Mouse (Mus musculus) liver, embryonic 13.5 days (tissue): Measurements from ENCODE around the gene Tbc1d14. TPM values are rescaled to one million over a fixed set of nuclear protein-coding genes. Genes with fewer than 3 reads are reported as not detected.

Source experiments
- ATAC-seq: fragments of 200-750 bp; cut with Nextera tagmentation; 2 replicates; pipeline ENCODE4 v1.8.0; 2017; ENCODE audit warnings: low read depth, mild to moderate bottlenecking, moderate number of reproducible peaks, moderate library complexity
- DNase-seq: peaks from one replicate; pipeline ENCODE4 v3.0.0; 2022
- H3K27ac ChIP-seq: fragments of 300-500 bp; sonication (generic); 2 replicates; pipeline ENCODE4 v1.5.1; 2015; ENCODE audit warnings: moderate library complexity, mild to moderate bottlenecking, inconsistent platforms
- H3K27me3 ChIP-seq: fragments of 300-500 bp; sonication (generic); 2 replicates; pipeline ENCODE4 v1.6.1; 2015; ENCODE audit warnings: mild to moderate bottlenecking, inconsistent platforms
- H3K36me3 ChIP-seq: fragments of 300-500 bp; sonication (generic); 2 replicates; pipeline ENCODE4 v1.6.1; 2015; ENCODE audit warnings: mild to moderate bottlenecking, inconsistent platforms
- H3K4me1 ChIP-seq: fragments of 300-500 bp; sonication (generic); replicated peaks from 2 replicates; pipeline ENCODE4 v1.6.1; 2015; ENCODE audit warnings: inconsistent platforms
- H3K4me2 ChIP-seq: fragments of 300-500 bp; sonication (generic); 2 replicates; pipeline ENCODE4 v1.6.1; 2015; ENCODE audit warnings: inconsistent platforms, mild to moderate bottlenecking, moderate library complexity
- H3K4me3 ChIP-seq: fragments of 300-500 bp; sonication (generic); replicated peaks from 2 replicates; pipeline ENCODE4 v1.5.1; 2015; ENCODE audit warnings: mild to moderate bottlenecking, inconsistent platforms
- H3K9ac ChIP-seq: fragments of 300-500 bp; sonication (generic); 2 replicates; pipeline ENCODE4 v1.6.1; 2015; ENCODE audit warnings: mild to moderate bottlenecking, inconsistent platforms
- H3K9me3 ChIP-seq: fragments of 300-500 bp; sonication (generic); replicated peaks from 2 replicates; pipeline ENCODE4 v1.6.1; 2016; ENCODE audit warnings: inconsistent platforms
- WGBS: fragments of 180-500 bp; shearing (Covaris S2); methylation state at CpG from one replicate; pipeline ENCODE4 v1.1.7; 2015; ENCODE audit not compliant: insufficient replicate concordance; 5-methylcytosine and 5-hydroxymethylcytosine counted together
- polyA plus RNA-seq: library from polyadenylated mRNA; unstranded; fragments of >200 nt; fragmentation: Nextera tagmentation; extraction: Ambion mirVana; gene quantifications from 2 replicates; pipeline ENCODE4 v1.2.1, GENCODE M21; 2015

Gene Tbc1d14
- polyA plus RNA-seq, 1 experiment from 2014 or later: 9.4 TPM

DNA sequence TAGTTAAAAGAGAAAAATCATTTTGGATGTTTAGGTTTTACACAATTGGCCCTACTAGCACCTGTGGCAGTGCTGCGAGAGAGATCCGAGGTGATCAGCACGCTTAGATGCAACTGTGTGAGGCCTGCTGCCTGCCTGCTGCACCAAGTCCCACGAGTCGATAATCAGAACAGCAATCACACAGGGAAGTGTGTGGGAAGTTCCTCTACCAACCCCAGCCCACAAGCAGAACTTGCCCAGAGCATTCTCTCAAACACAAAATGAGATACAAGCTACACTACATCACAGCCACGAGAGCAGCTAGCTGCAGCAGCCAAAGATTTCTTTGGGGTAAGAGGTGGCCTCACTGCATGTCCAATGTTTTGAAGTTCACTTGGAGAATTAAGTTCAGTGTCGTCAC lies 8.4 kb upstream of the Tbc1d14 start:
- no peak overlapping the region for H3K4me2 ChIP-seq
- H3K36me3 ChIP-seq: peaks cover 77% of the 10 kb centered on the region
- no peak for DNase-seq
- peaks cover 9% of the 10 kb centered on the region for H3K4me1 ChIP-seq
- H3K27ac ChIP-seq: no peak overlapping the region
- 51% methylated on average over 7 of the region's 7 CpGs for WGBS
- H3K9ac ChIP-seq: no peak overlapping the region
- no peaks in the 10 kb centered on the region; the same call in 1 of the 2 replicates for H3K27me3 ChIP-seq
- ATAC-seq: no peak
- H3K4me3 ChIP-seq: no peak overlapping the region
- no peaks in the 10 kb centered on the region for H3K9me3 ChIP-seq

DNA sequence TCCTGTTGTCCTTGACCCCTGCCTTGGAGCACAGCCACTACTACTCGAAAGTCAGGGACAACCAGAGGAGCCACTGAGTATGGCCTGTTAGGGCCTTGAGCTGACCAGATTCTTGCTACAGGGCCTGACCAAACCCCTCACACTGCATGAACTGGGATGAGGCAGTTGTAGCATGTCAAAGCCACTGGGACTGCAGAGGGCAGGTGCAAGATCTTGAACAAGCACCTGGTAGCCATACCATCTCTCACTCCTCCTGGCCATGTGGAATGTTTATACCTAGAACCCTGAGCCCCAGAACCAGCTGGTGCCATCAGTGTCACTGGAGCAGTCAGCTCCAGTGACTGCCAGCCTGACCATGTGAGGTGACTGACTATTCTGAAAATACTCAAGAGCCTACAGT lies 5.8 kb upstream of the Tbc1d14 start:
- Histone ChIP-seq H3K9me3 (no peaks in the 10 kb centered on the region), H3K4me1 (peaks cover 16% of the 10 kb centered on the region), H3K27me3 (no peaks in the 10 kb centered on the region; the same call in 1 of the 2 replicates), H3K27ac (no peak overlapping the region; the same call in 1 of the 2 replicates), H3K36me3 (peaks cover 51% of the 10 kb centered on the region), H3K4me3 (no peak overlapping the region), H3K4me2 (no peak overlapping the region), H3K9ac (no peak overlapping the region)
- DNase-seq: no peak
- 78% methylated on average over 1 of the region's 1 CpGs for WGBS
- no peak for ATAC-seq

- no peak overlapping the region for H3K9ac ChIP-seq
- peaks cover 16% of the 10 kb centered on the region for H3K4me1 ChIP-seq
- peak; percentile 26 for ATAC-seq
- H3K4me2 ChIP-seq: no peak overlapping the region
- no peak overlapping the region for H3K4me3 ChIP-seq
- no peak overlapping the region for H3K27ac ChIP-seq
- no peaks in the 10 kb centered on the region for H3K9me3 ChIP-seq
- H3K27me3 ChIP-seq: no peaks in the 10 kb centered on the region; the same call in 1 of the 2 replicates
- peaks cover 39% of the 10 kb centered on the region for H3K36me3 ChIP-seq
- WGBS: 7% methylated on average over 4 of the region's 4 CpGs
- DNase-seq: no peak
Observed at GRCm38 (mm10) chr5:36597653-36598052, 4.6 kb upstream of the Tbc1d14 start.

- no peak overlapping the region for H3K9ac ChIP-seq
- H3K36me3 ChIP-seq: peaks cover 24% of the 10 kb centered on the region
- no peaks in the 10 kb centered on the region; the same call in 1 of the 2 replicates for H3K27me3 ChIP-seq
- H3K9me3 ChIP-seq: no peaks in the 10 kb centered on the region
- H3K4me2 ChIP-seq: no peak overlapping the region
- WGBS: 48% methylated on average over 5 of the region's 5 CpGs
- no peak overlapping the region for H3K27ac ChIP-seq
- no peak for ATAC-seq
- peaks cover 16% of the 10 kb centered on the region for H3K4me1 ChIP-seq
- no peak for DNase-seq
- H3K4me3 ChIP-seq: no peak overlapping the region
Observed at GRCm38 (mm10) chr5:36596225-36596624, 3.1 kb upstream of the Tbc1d14 start.

DNA sequence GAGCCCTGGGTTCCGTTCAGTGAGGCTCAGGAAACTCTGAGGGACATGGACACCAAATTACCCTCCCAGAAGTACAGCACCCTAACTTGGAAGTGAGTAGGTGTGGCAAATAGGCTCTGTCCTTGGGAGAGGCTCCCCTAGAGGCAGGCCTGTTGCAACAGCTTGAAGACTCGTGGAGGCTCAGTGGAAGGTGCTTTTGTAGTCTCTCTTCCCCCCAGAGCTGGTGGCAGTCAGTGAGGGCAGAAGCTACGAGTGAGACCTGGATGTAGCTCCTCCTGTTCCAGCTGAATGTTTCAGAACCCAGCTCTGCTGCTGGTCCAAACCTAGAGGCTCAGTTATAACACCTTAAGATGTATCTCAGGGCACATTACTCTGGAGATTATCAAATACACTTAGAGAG lies 2.0 kb upstream of the Tbc1d14 start:
- Histone ChIP-seq H3K4me3 (no peak overlapping the region), H3K9ac (no peak overlapping the region), H3K4me1 (peaks cover 16% of the 10 kb centered on the region), H3K4me2 (no peak overlapping the region), H3K27me3 (no peaks in the 10 kb centered on the region; the same call in 1 of the 2 replicates), H3K36me3 (peaks cover 14% of the 10 kb centered on the region), H3K9me3 (no peaks in the 10 kb centered on the region), H3K27ac (0 out of 2 replicates have a peak overlapping the region, but pooled peaks have one; percentile 1)
- ATAC-seq (0 out of 2 replicates have a peak, but pooled peaks have one; percentile 10), DNase-seq (no peak)
- 17% methylated on average over 3 of the region's 3 CpGs for WGBS

DNA sequence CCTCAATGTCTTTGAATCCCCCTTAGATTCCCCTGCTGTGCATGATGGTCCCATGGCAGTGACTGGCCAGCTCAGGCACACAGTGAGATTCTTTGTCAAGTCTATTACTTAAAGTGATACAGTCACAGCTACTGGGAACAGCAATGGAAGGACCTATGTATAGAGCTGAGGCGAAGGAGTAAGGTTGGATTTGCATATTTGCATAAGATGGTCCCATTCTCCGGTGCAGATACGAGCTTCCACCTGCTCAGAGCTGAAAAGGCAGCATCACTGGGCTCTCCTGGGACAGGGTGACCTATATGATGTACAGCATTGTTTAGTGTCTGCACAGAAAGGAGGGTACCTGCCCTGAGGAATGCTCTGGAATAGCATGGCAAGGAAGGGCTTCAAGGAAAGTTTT lies 1.3 kb upstream of the Tbc1d14 start:
- H3K27ac ChIP-seq: no peak overlapping the region
- WGBS: 69% methylated on average over 3 of the region's 3 CpGs
- H3K4me2 ChIP-seq: no peak overlapping the region
- no peak overlapping the region for H3K4me3 ChIP-seq
- DNase-seq (no peak), ATAC-seq (no peak)
- H3K9me3 ChIP-seq: no peaks in the 10 kb centered on the region
- H3K36me3 ChIP-seq: peaks cover 6% of the 10 kb centered on the region
- H3K4me1 ChIP-seq: peaks cover 16% of the 10 kb centered on the region
- H3K9ac ChIP-seq: no peak overlapping the region
- H3K27me3 ChIP-seq: no peaks in the 10 kb centered on the region; the same call in 1 of the 2 replicates

DNA sequence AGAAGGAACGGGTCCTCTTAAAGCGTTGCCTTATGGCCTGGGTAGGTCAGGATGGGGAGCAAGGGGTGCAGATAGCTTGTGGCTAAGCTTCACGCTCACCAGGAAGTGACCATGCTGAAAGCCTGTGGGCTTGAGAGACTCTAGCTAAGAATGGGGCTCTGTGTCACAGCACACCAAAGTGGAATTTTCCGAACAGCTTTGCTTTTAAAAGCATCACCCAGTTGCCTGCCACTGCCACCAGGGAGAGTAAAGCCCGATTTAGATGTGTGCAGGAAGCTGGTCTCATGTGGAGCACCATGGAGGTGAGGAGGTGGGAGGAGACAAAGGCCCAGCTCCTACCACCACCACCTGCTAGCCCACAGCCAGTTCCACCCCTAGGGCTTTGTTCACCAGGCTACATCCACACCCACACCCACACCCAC lies 2.6 kb downstream of the Tbc1d14 start:
- WGBS: 43% methylated on average over 5 of the region's 5 CpGs
- H3K9me3 ChIP-seq: no peaks in the 10 kb centered on the region
- H3K4me2 ChIP-seq: no peak overlapping the region
- ATAC-seq: no peak
- no peak overlapping the region; the same call in 1 of the 2 replicates for H3K27ac ChIP-seq
- no peak overlapping the region for H3K4me3 ChIP-seq
- peaks cover 9% of the 10 kb centered on the region for H3K27me3 ChIP-seq
- no peak for DNase-seq
- H3K9ac ChIP-seq: no peak overlapping the region
- no peaks in the 10 kb centered on the region for H3K36me3 ChIP-seq
- peaks cover 9% of the 10 kb centered on the region for H3K4me1 ChIP-seq

- H3K27ac ChIP-seq: no peak overlapping the region
- 72% methylated on average over 6 of the region's 6 CpGs for WGBS
- H3K9me3 ChIP-seq: no peaks in the 10 kb centered on the region
- H3K27me3 ChIP-seq: peaks cover 13% of the 10 kb centered on the region
- H3K36me3 ChIP-seq: no peaks in the 10 kb centered on the region
- DNase-seq: no peak
- H3K4me1 ChIP-seq: peaks cover 35% of the 10 kb centered on the region
- no peak overlapping the region for H3K4me2 ChIP-seq
- ATAC-seq: no peak
- no peak overlapping the region for H3K9ac ChIP-seq
- H3K4me3 ChIP-seq: no peak overlapping the region
Observed at GRCm38 (mm10) chr5:36584299-36584698, 8.8 kb downstream of the Tbc1d14 start.

- H3K9ac ChIP-seq: peak overlapping the region; percentile 83
- H3K36me3 ChIP-seq: no peaks in the 10 kb centered on the region
- H3K27ac ChIP-seq: peak overlapping the region; percentile 84
- H3K4me1 ChIP-seq: peaks cover 38% of the 10 kb centered on the region
- DNase-seq (peak; percentile 100), ATAC-seq (peak; percentile 94)
- no peaks in the 10 kb centered on the region for H3K9me3 ChIP-seq
- H3K4me2 ChIP-seq: peak overlapping the region; percentile 77
- WGBS: 2% methylated on average over 54 of the region's 54 CpGs
- peaks cover 13% of the 10 kb centered on the region for H3K27me3 ChIP-seq
- peak overlapping the region; percentile 80 for H3K4me3 ChIP-seq
Observed at GRCm38 (mm10) chr5:36581924-36582642, 11.0 kb downstream of the Tbc1d14 start.

GRCm38 (mm10) chr5:36581259-36581923 lies 11.7 kb downstream of the Tbc1d14 start:
- H3K4me3 ChIP-seq: peak overlapping the region; percentile 80
- no peaks in the 10 kb centered on the region for H3K36me3 ChIP-seq
- peak overlapping the region; percentile 85 for H3K27ac ChIP-seq
- peaks cover 41% of the 10 kb centered on the region for H3K4me1 ChIP-seq
- peak overlapping the region; percentile 90 for H3K9ac ChIP-seq
- 2% methylated on average over 40 of the region's 40 CpGs for WGBS
- H3K27me3 ChIP-seq: peaks cover 13% of the 10 kb centered on the region
- no peaks in the 10 kb centered on the region for H3K9me3 ChIP-seq
- ATAC-seq: peak; percentile 3; the same call in 1 of the 2 replicates
- H3K4me2 ChIP-seq: peak overlapping the region; percentile 99
- no peak for DNase-seq

- Histone ChIP-seq H3K4me3 (no peak overlapping the region), H3K27ac (no peak overlapping the region), H3K9ac (peak overlapping the region; percentile 90), H3K36me3 (no peaks in the 10 kb centered on the region), H3K9me3 (no peaks in the 10 kb centered on the region), H3K4me2 (peak overlapping the region; percentile 99; the same call in 1 of the 2 replicates), H3K4me1 (peaks cover 51% of the 10 kb centered on the region), H3K27me3 (no peaks in the 10 kb centered on the region; the same call in 1 of the 2 replicates)
- DNase-seq (no peak), ATAC-seq (no peak)
- WGBS: 83% methylated on average over 7 of the region's 7 CpGs
Observed at GRCm38 (mm10) chr5:36579967-36580366, 13.1 kb downstream of the Tbc1d14 start.
